Mouse (Mus musculus): ENCODE measurements at regions not wholly inside any gene's neighbourhood (a gene's known extent, or its start where the extent isn't known, plus 50 kb on each side); places are given as distances from the start of the nearest gene placed in this dataset.
"Not testable (repeated sequence)": the region's sequence is repeated elsewhere in the genome, so short reads cannot be mapped to it uniquely, and the experiment has no call there.

DNA sequence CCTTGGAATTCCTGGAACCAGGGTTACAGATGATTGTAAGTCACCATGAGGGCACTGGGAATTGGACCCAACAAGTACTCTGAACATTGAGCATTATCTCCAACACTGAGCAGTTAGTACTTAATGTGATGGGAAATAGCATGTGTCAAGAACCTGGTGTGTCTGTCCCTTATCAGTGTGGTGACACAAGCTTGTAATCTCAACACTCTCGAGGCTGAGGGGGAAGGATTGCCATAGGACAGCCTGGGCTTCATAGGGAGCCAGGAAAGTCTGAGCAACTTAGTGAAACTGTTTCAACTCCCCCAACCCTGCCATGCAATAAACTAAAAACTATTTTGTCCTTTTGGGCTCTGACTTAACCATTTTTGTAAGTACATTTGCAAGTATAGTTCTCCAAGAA is 100.0 kb downstream of the Wdr20rt start:
- DNase-seq, result no peak

DNA sequence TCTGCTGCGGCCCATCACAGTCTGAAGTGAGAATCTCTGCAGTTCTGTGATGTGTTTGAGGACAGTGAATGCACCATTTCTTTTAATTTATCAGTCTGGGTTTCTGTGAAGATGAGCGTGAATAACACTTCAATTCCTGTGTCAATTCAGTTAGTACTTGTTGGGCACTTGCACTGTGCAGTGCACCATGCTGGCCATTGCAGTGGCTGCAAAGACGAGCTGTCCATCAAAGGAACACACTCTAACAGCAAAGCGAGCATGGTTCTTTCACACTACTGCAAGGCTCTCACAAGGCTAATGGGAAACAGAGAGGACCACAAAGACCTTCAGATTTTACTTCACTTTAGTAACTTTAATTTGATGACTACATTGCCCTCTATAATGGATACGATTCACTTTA is 103.2 kb downstream of the Wdr20rt start:
- DNase-seq, result no peak

GRCm38 (mm10) chr12:65329678-65330077 is 104.4 kb downstream of the Wdr20rt start:
- no peak for DNase-seq

- DNase-seq, result no peak
Observed at GRCm38 (mm10) chr12:65340009-65340408, 114.7 kb downstream of the Wdr20rt start.

- no peak for DNase-seq
Observed at GRCm38 (mm10) chr12:65347251-65347650, 121.9 kb downstream of the Wdr20rt start.

DNA sequence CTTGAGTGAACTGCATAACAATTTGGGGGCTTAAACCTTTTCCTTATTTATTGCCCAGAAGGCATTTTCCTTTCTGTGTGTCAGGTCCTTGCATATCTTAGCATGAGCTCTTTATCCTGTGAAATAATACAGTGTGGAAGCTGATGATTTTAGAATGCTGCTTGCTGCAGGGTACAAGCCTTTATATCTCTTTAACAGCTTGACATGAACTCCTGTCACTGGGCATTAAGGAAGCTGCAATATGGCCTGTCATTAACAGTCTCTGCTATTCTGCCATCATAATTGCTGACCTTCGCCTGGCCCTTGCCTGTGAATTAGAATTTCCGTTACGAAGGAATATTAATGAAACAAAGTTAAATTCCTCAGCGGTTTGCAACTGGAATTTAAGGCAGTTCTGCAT is 124.2 kb downstream of the Wdr20rt start:
- peak; percentile 40 for DNase-seq

DNA sequence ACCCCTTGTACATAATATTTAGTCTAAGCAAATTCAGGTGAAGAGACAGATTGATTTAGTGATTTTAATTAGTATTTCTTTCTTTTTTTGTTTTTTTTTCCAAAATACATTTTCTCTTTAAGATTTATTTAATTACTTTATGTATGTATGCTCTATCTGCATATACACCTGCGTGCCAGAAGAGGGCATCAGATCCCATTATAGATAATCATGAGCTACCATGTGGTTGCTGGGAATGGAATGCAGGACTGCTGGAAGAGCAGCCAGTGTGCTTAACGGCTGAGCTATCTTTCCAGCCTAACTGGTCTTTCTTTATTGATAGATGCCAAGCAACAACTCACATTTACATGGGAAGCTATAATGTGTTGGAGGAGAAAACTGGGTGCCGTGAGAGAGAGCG is 138.9 kb downstream of the Wdr20rt start:
- no peak for DNase-seq

- DNase-seq, result no peak
Observed at GRCm38 (mm10) chr12:65367334-65367733, 142.0 kb downstream of the Wdr20rt start.

DNA sequence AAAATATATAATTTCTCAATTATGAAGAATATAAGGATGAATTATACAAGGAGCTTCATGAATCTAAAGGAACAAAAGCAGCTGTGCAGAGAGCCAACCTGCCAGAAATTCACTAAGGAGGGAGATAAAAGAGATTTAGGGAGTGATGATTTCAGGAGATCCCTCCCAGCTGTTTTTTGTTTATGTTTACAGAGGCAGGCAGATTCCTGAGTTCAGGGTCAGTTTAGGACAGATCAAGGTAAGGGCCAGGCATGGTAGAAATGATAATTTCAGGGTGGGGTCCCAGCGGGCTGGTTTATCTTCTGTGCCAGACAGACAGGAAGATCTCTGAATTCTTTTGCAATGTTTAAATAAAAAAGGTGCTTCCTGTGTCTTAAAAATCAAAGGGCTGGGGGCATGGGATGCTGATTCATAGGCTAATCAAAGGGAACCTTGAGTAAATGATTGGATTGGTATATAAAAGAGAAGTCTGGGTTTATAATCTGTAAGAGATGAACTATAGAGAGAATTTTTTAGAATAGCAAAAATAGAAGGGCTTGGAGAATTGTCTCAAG is 142.6 kb downstream of the Wdr20rt start:
- no peak for DNase-seq

DNA sequence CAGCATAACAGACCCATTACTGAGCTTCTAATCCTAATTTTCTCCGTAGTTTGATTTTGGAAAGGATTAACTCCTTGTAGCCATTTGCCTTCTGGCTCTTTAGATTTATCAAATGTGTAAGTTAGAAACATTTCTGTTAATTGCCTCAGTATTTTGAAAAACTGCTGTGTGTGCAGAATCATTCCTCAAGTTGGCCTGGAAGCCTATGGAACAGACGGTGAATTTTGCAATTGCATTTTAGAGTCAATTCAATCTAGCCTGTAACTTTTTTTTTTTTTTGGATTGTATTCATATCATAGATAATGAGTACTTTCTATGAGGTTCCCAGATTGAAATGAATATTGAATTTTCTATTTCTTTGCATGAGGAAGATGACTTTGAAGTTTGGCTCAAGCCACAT is 146.3 kb downstream of the Wdr20rt start:
- no peak for DNase-seq

DNA sequence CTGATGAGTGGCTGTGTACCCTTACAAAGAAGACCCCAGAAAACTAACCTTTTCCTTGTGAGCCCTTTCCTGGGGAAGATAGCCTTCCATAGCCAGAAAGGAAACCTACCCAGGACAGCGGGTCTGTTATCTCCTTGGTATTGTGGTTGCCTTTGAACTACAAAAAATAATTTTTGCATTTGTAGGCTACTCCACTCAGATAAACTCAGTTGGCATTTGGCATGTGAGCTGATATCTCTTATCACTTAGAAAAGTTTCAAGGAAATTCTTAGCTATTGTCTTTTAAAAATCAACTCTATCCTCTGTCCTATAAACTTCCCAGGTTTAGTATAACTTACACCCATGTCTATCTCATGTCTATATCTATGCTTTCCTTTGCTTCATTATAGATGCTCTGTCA is 154.0 kb downstream of the Wdr20rt start:
- no peak for DNase-seq

DNA sequence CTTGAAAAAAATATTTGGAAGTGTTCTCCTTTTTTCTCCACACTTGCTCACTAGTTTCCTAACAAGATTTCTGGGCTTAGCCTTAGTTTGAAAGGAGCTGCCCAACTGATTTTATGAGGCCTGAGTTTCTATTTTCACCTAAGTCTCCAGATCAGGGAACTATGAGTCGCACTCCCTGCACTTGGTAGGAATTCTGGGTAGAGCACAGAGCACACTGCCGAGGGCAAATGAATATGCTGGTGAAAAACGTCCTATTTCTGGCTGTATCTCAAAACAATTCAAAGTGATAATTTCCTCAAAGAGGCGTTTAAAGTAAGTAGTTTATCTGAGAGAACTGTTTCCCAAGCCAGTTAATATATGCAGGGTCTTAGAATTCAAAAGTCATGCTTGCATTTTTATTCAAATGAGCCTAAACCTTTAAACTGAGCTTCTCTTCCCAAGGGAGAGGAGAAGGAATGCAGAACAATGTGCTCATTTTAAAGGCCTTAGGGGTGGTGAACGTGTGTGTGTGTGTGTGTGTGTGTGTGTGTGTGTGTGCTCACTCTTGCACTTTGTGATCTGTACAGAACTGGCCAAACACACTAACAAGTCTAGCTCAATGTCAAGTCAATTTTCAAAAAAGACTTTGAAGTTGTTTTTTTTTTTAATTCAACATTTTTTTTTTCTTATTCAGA is 156.9 kb downstream of the Wdr20rt start:
- DNase-seq, result no peak

- not testable (repeated sequence) for DNase-seq
Observed at GRCm38 (mm10) chr12:65382796-65383195, 157.5 kb downstream of the Wdr20rt start.

DNA sequence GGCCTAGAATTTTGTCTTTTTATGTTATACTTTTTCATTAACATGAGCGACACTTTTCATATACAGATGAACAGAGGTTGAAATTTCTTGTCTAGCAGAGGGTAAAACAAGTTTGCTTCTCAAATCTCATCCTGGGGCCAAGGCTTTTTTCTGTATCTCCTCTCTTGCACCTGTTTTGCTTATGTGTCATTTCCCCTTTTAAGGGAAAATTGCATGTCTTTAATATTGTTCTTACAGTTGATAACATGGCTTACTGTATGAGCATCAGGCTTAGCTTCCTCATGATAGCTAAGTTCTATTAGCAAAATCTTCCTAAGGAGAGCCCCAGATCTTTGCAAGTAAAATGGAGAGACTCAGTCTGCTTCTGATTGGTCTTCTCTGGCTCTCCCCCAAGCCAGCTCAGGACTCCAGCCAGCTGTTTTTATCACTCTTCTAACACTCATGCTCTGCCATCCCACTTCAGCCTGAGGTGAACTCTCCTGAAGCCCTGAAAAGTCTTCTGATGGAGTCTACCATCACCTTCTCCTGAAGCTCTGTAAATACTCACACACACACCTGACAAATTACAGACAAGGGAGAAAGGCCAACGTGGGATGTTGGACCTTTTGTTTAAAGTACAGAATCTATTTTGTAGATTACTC is 160.8 kb downstream of the Wdr20rt start:
- DNase-seq, result no peak

- no peak for DNase-seq
Observed at GRCm38 (mm10) chr12:65387042-65387441, 161.7 kb downstream of the Wdr20rt start.

GRCm38 (mm10) chr12:65389512-65389911 is 164.2 kb downstream of the Wdr20rt start:
- DNase-seq, result no peak

DNA sequence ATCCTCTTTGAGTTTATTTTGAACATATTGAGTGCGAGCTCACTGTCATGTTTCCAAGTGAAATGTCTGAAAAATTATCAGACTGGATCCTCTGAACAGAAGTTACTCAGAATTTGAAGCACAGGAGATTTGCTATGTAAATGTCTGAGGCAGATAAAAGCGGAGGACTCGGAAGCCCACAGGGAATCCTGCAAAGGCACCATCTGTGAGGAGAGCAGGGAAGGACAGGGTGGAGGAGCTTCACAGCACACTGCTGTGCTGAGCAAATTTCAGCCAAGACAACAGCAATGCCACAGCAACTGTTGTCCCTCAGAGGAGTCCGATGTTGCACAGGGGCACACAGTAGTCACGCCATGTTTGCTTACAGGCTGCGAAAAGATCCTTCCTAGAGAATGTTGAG is 165.0 kb downstream of the Wdr20rt start:
- DNase-seq, result no peak

- peak; percentile 62 for DNase-seq
Observed at GRCm38 (mm10) chr12:65401728-65402419, 176.6 kb downstream of the Wdr20rt start.

- DNase-seq, result no peak
Observed at GRCm38 (mm10) chr12:65403124-65403523, 177.8 kb downstream of the Wdr20rt start.

GRCm38 (mm10) chr12:65413034-65413700 is 187.8 kb downstream of the Wdr20rt start:
- DNase-seq, result no peak

DNA sequence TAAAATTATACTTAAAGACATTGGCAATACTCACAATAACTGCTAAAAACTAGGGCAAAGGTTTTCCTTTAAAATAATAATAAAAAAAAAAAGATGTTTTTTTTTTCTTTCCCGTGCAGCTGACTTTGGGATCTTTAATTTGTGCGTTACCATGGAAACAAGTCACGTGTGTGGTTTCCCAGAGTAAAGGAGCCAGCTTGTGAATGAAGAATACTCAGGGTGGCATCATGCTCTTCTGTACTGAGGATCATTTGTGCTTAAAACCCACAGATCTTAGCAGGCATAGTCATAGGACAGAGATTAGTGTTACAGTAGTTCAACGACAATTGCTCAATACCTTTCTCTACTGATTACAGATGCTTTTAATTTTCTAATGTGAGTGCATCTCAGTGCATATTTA is 189.1 kb downstream of the Wdr20rt start:
- peak; percentile 22 for DNase-seq

DNA sequence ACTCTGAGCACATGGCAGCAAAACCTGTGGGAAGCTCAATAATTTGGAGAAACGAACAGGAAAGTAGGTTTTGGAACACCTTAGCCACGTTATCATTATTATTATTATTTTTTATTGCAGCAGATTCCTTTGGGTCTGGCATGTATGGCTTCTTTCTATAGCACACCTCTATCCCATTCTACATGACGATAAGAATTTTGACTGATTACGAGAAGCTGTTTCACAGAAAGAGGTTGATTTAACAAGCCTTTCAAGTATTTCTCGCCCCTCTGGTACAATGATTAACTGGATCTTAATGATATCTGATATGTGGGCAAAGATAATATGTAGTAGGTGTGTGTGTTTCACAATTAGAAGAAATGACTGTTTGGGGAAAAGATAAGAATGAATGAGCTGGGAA is 191.6 kb downstream of the Wdr20rt start:
- DNase-seq, result no peak

GRCm38 (mm10) chr12:65420127-65420526 is 194.8 kb downstream of the Wdr20rt start:
- no peak for DNase-seq
